Mouse (Mus musculus) v-Abl transformed pro-B cells (cell line): ENCODE measurements around the gene Mfsd1.

ENCODE experiments used
- in situ Hi-C, 2 experiments: fragments of 400-800 bp; cut with MboI; formaldehyde crosslinking; loops; one replicate each; pipeline ENCODE4 v1.15.1; 2025; ENCODE audit not compliant: unreplicated experiment in 2 of 2

Gene Mfsd1

GRCm38 (mm10) chr3:67586511-67586910 is 4.0 kb downstream of the Mfsd1 start:
- in situ Hi-C loops: loop anchor here in 1 of 2 experiments (10.0 to 25.0 kb wide), 2 partner anchors 1632 to 1924 kb away; partner anchors contain the start of genes Ccnl1 and Lekr1

GRCm38 (mm10) chr3:67587430-67587829 is 4.9 kb downstream of the Mfsd1 start:
- in situ Hi-C loops: loop anchor here in 1 of 2 experiments (10.0 to 25.0 kb wide), 2 partner anchors 1633 to 1925 kb away; partner anchors contain the start of genes Ccnl1 and Lekr1

- in situ Hi-C loops: loop anchor here in 1 of 2 experiments (25.0 kb wide), 1 partner anchor 986 kb away; no protein-coding TSS in a partner anchor
These were observed 19.1 kb downstream of the Mfsd1 start for GRCm38 (mm10) chr3:67601616-67602138.

- in situ Hi-C loops: loop anchor here in 1 of 2 experiments (25.0 kb wide), 1 partner anchor 969 kb away; no protein-coding TSS in a partner anchor
These were observed 35.7 kb downstream of the Mfsd1 start for GRCm38 (mm10) chr3:67618222-67618621.

GRCm38 (mm10) chr3:67624629-67625028 is 42.1 kb downstream of the Mfsd1 start:
- in situ Hi-C loops: loop anchor here (5.0 to 25.0 kb wide), 3 partner anchors 353 to 963 kb away; no protein-coding TSS in a partner anchor

GRCm38 (mm10) chr3:67643135-67643534 is 60.6 kb downstream of the Mfsd1 start:
- in situ Hi-C loops: no loop called here

- in situ Hi-C loops: no loop called here
These were observed 63.3 kb downstream of the Mfsd1 start for GRCm38 (mm10) chr3:67645640-67646466.
